Mouse (Mus musculus): ENCODE measurements at regions not wholly inside any gene's neighbourhood (a gene's known extent, or its start where the extent isn't known, plus 50 kb on each side); places are given as distances from the start of the nearest gene placed in this dataset.
"Not testable (repeated sequence)": the region's sequence is repeated elsewhere in the genome, so short reads cannot be mapped to it uniquely, and the experiment has no call there.

DNA sequence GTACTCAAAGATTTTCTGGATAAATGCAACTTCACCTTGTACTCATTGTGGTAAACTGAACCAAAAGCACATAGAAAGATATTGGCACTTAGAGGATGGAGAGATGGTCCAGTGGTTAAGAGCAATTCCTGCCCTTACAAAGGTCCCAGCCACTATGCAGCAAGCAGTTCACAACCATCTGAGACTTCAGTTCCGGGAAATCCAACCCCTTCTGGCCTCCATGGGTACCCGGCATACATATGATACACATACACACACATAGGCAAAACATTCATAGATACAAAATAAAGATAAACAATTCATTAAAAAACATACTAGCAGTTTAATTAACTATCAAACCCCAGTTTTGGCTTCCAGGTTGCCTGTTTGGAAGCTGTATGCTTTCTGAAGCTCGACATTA is 189.5 kb upstream of the Tmem45b start:
- in situ Hi-C loops (cut with MboI, MseI) = no loop called here

- in situ Hi-C loops (cut with MboI, MseI) = no loop called here
These were observed 186.3 kb upstream of the Tmem45b start for GRCm38 (mm10) chr9:31650362-31651130.

- in situ Hi-C loops (cut with MboI, MseI) = no loop called here
These were observed 184.8 kb upstream of the Tmem45b start for GRCm38 (mm10) chr9:31649073-31649472.

- in situ Hi-C loops (cut with MboI, MseI) = no loop called here
These were observed 184.3 kb upstream of the Tmem45b start for GRCm38 (mm10) chr9:31648551-31648950.

DNA sequence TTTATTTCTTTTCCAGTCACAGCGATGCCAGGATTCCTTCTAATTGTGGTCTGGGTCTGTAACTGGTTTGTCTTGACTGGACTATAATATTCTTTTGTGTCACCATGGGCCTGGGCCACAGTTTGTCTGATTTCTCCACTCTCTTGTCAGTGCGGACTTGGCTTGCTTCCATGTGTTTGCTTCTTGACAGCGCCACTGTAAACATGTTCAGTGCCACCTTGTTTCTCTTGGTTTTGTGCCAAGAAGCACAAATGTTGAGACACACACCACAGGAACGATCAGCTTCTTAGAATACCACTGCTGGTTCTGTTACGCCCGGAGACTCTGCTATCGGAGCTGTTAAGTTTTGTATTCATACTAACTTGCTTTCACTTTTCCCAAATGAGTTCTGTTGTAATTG is 180.9 kb upstream of the Tmem45b start:
- in situ Hi-C loops (cut with MboI, MseI) = no loop called here

DNA sequence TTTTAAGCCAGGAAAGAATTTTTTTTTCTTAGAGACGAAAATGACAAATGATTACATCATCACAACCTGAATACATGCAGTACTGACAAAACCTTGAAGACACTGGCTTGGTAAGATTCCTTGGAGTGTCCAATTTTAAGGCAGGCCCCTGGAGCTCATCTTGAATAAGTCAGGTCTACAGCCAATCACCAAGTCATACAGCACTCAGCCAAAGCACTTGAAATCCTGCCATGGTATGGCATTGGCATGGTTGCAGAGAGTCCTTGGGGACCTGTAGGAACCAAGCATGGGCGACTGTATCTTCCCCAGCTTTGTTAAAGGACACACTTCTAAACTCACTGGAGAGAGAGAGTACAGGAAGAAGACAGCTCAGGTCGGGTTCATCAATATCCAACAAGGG is 179.8 kb upstream of the Tmem45b start:
- in situ Hi-C loops (cut with MboI, MseI) = no loop called here

- in situ Hi-C loops (cut with MboI, MseI) = no loop called here
These were observed 177.9 kb upstream of the Tmem45b start for GRCm38 (mm10) chr9:31642169-31642568.

DNA sequence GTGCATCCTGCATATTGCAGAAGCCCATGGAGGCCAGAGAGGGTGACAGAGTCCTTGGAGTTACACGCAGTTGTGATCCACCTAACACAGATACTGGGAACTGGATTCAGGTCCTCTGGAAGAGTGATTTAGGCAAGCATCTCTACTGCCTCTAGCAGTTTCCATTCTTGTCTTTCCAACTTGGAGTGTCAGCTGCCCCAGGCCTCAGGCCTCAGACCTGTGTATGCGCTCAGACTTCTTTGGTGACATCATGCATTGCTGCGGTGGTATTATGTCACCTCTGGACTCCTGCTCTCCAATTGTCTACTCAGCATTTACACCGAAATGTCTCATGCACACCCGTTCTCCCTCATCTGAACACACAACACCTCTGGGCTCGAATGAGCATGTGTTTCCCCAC is 164.0 kb upstream of the Tmem45b start:
- in situ Hi-C loops (cut with MboI, MseI) = no loop called here

GRCm38 (mm10) chr9:31621553-31621952 is 157.3 kb upstream of the Tmem45b start:
- in situ Hi-C loops (cut with MboI, MseI) = not testable (repeated sequence)

DNA sequence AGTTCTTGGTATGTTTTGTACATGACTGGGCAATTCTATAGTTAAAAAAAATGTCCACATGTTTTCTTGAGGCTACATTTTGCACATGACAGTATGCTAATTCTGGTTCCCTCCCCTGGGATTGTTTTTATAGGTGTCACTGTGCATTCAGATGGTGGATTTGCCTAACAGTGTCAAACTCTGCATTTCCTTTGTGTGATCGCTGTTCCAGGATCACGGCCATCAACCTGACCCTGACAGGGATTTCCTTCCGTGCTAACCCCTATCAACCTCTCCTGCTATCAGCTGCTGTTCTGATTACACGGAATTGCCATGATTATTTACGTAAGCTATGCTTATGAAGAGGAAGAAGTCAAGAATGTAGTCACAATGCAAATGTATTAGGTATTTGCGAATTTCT is 155.1 kb upstream of the Tmem45b start:
- in situ Hi-C loops (cut with MboI, MseI) = no loop called here

GRCm38 (mm10) chr9:31614250-31614945 is 150.1 kb upstream of the Tmem45b start:
- in situ Hi-C loops (cut with MboI, MseI) = no loop called here

DNA sequence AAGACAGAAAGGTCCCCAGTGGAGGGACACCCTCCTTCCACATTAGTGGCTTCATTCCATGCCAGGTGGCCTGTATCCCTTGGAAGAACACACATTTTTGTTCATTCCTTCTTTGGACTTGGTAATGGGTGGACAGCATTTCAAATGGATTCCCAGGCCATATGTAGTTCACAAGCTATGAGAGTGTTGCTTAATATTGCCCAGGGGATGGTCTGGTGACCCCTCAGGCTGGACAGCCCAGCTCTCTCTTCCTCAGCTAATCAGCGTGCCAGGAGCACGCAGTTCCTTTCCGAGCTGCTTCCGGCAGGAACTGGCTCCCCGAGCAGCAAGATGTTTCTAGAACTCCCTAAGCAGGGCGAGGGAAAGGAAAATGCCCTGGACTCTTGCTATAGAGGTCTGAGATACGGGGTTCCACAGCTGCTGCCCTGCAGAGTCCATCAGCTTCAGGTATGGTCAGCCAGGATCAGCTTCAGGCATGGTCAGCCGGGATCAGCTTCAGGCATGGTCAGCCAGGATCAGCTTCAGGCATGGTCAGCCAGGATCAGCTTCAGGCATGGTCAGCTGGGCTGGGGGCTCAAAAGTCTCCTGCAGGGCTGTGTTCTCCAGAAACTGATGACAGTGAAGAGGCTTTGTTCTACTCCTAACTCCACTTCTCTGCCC is 146.9 kb upstream of the Tmem45b start:
- in situ Hi-C loops (cut with MboI, MseI) = no loop called here

DNA sequence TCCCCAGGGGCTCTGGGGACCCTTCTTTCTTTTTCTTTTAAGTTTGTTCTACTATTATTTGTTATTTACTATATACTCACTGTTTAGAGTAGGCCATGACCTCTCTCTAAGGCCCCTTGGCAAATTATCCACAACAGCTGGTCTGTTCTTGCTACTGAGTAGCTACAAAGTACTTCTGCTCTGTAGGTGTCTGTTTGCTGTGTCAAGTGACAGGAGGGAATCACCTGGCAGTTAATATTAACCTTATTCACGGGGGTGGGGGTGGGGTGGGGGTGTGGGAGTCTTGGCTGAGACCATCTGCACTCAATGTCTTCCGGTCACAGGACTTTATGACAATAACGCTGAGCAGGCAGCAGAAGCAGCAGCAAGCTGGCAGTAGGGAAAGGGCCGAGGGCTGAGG is 146.4 kb upstream of the Tmem45b start:
- in situ Hi-C loops (cut with MboI, MseI) = no loop called here

DNA sequence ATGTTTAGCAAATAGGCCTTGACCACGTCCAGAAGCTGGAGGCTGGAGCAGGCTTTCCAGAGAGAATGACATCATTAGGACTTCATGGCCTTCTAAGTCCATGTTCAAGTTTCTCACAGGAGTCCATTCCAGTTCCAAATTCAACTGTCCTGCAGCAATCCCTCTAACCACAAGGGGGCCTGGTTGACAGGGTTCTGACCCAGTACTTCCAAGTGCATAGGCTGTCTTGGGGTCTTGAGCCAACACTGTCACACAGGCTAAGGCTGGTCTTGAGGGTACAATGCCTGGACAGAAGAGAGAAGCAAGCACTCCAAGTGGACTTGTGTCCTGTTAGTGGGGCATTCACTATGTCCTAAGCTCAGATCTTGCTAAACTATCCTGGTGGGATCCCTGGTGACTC is 145.9 kb upstream of the Tmem45b start:
- in situ Hi-C loops (cut with MboI, MseI) = no loop called here

- in situ Hi-C loops (cut with MboI, MseI) = no loop called here
These were observed 145.5 kb upstream of the Tmem45b start for GRCm38 (mm10) chr9:31609731-31610130.

DNA sequence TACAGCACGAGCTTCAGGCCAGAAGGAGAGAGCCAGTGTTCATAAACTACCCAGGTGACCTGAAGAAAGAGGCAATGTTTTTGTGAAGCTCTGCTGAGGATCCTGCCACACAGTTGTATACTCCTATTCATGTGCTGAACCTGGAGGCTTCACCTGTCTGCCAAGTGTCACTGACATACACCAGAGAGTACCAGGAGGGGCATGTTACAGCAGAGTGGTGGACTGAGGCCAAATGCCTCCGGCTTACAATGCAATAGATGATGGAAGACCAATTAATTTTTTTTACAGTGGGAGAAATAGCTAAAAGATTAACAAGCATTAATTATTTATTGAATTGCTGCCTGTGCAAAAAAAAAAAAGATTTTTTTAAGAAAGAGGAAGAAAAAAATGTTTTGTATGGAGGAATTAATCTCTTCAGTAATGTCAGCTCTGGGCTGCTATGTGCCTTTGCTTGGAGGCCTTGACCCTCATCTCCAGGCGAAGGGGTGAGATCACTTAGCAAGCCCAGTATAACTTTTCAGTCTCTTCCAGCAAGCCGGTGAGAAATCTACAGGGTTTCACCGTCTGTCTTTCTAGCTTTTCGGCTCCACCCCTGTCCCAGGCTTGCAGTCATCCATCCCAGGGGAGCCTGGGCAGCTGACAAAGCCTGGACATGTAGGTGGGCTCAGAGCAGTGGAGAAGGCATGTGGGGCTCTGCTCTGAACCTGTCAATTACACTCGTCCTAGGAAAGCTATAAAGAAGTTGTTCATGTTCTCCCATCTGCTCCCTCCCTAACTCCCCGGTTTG is 144.0 kb upstream of the Tmem45b start:
- in situ Hi-C loops (cut with MboI, MseI) = no loop called here

- in situ Hi-C loops (cut with MboI, MseI) = no loop called here
These were observed 142.7 kb upstream of the Tmem45b start for GRCm38 (mm10) chr9:31606936-31607335.

DNA sequence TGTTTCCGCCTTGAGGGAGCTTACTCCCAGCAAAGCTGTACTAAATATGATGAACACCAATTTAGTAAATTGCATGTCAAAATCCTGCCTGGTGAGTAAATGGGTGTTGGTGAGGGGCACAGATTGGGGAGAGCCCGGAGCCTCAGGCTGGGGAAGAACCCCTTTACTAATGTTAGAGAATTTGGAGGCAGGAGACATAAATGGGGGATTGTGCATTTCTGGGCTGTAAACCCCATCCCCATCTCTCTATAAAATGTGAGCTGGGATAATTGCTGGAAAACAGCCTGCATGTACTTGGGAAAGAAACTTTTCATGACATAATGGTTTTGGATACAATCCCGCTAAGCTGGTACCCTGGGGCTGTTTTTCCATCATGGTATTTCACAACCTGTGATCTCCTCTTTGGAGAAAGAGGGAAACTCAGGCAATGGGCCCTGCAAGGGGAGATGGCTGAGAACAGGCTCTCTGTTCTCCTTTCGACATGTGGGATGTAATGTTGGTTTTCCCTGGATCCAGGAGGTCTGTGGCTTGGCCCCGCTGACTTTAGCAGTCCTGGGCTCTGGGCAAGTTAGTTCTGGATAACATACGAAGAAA is 140.3 kb upstream of the Tmem45b start:
- in situ Hi-C loops (cut with MboI, MseI) = no loop called here

GRCm38 (mm10) chr9:31602707-31603106 is 138.4 kb upstream of the Tmem45b start:
- in situ Hi-C loops (cut with MboI, MseI) = no loop called here

- in situ Hi-C loops (cut with MboI, MseI) = no loop called here
These were observed 130.8 kb upstream of the Tmem45b start for GRCm38 (mm10) chr9:31595096-31595495.

DNA sequence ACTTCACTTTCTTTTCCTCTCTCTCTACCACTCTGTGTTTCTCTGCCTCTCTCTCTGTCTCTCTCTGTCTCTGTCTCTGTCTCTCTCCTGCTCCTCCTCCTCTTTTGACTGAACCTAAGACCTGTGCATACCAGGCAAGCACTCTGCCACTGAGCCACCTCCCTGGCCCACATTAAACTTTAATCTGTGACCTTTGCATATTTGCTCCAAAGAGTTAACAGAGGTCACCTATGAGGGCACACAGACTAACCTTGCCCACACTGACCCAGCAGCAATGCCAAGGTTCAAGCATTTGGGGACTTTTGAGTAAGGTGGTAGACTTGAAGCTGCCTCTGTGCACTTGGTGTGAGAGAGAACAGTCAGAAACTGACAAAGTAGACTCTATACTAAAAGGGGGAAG is 123.4 kb upstream of the Tmem45b start:
- in situ Hi-C loops (cut with MboI, MseI) = no loop called here

DNA sequence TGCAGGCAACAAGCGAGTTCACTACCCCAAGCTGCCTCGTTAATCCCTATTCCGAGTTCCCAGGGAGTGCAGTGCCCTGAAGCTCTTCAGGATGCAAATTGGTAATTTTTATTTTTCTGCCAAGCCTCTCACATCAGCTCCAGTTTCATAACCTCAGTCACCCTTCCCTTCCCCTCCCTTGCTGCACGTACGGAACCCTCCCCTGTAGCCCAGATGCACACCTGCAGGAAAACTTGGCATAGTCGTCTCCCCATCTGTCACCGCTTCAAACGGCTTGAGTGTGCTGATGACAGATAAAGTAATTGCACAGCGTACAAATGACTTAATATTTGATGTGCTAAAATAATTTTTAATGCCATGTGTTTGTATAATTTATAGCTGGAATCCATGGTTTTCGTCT is 119.7 kb upstream of the Tmem45b start:
- in situ Hi-C loops (cut with MboI, MseI) = no loop called here
